Mouse (Mus musculus) lung, postnatal 36 days (tissue): ENCODE results near the gene Cryaa.

ENCODE experiments used
- DNase-seq: peaks from one replicate; pipeline ENCODE4 v3.0.0; 2022; ENCODE audit warnings: mixed read lengths

Gene Cryaa

GRCm38 (mm10) chr17:31677507-31677906 lies at the start of gene Cryaa:
Gene Cryaa (plus strand): TSS chr17:31677807.
- no peak for DNase-seq

- no peak for DNase-seq
Observed at GRCm38 (mm10) chr17:31627961-31628360, 49.6 kb upstream of the Cryaa start.

GRCm38 (mm10) chr17:31631081-31631800 lies 46.4 kb upstream of the Cryaa start:
- no peak for DNase-seq

GRCm38 (mm10) chr17:31633007-31633406 lies 44.6 kb upstream of the Cryaa start:
- no peak for DNase-seq

- no peak for DNase-seq
Observed at GRCm38 (mm10) chr17:31634896-31635295, 42.7 kb upstream of the Cryaa start.

- DNase-seq = peak; percentile 27
Observed at GRCm38 (mm10) chr17:31635781-31636180, 41.8 kb upstream of the Cryaa start.

- no peak for DNase-seq
Observed at GRCm38 (mm10) chr17:31636277-31636941, 41.2 kb upstream of the Cryaa start.

- peak; percentile 87 for DNase-seq
Observed at GRCm38 (mm10) chr17:31636942-31637811, 40.4 kb upstream of the Cryaa start, which contains the start of gene Cbs. Gene Cbs (minus strand): TSS chr17:31637238.

GRCm38 (mm10) chr17:31637866-31638570 lies 39.6 kb upstream of the Cryaa start:
- DNase-seq = peak; percentile 53

GRCm38 (mm10) chr17:31639651-31640050 lies 38.0 kb upstream of the Cryaa start:
- no peak for DNase-seq

- no peak for DNase-seq
Observed at GRCm38 (mm10) chr17:31642331-31642730, 35.3 kb upstream of the Cryaa start.

- DNase-seq = no peak
Observed at GRCm38 (mm10) chr17:31642913-31643312, 34.7 kb upstream of the Cryaa start.

- no peak for DNase-seq
Observed at GRCm38 (mm10) chr17:31646199-31647002, 31.2 kb upstream of the Cryaa start.

- no peak for DNase-seq
Observed at GRCm38 (mm10) chr17:31652152-31652551, 25.5 kb upstream of the Cryaa start.

GRCm38 (mm10) chr17:31653277-31653676 lies 24.3 kb upstream of the Cryaa start:
- no peak for DNase-seq

- no peak for DNase-seq
Observed at GRCm38 (mm10) chr17:31655366-31655765, 22.2 kb upstream of the Cryaa start.

GRCm38 (mm10) chr17:31656682-31657081 lies 20.9 kb upstream of the Cryaa start:
- no peak for DNase-seq

- no peak for DNase-seq
Observed at GRCm38 (mm10) chr17:31657141-31657983, 20.2 kb upstream of the Cryaa start.

- peak; percentile 18 for DNase-seq
Observed at GRCm38 (mm10) chr17:31658136-31658467, 19.5 kb upstream of the Cryaa start.

GRCm38 (mm10) chr17:31658468-31659185 lies 19.0 kb upstream of the Cryaa start, which contains the start of gene U2af1:
Gene U2af1 (minus strand): TSS chr17:31658892.
- peak; percentile 98 for DNase-seq
